Mouse (Mus musculus) adipocyte (in vitro differentiated cells): Measurements from ENCODE around the gene Wbp11.
A peak's percentile ranks its signal among the peaks of the same experiment; 100 is the strongest.
"Not testable (repeated sequence)": the region's sequence is repeated elsewhere in the genome, so short reads cannot be mapped to it uniquely, and the experiment has no call there.

Source experiments
- DNase-seq: peaks from one replicate; pipeline ENCODE4 v3.0.0-alpha.2; 2016; ENCODE audit warnings: low spot score

Gene Wbp11

GRCm38 (mm10) chr6:136803093-136803738 is 24.8 kb downstream of the Wbp11 start:
- no peak for DNase-seq

GRCm38 (mm10) chr6:136801274-136801673 is 26.8 kb downstream of the Wbp11 start:
- DNase-seq: no peak

- no peak for DNase-seq
These were observed 27.3 kb downstream of the Wbp11 start for GRCm38 (mm10) chr6:136800710-136801109.

- DNase-seq: not testable (repeated sequence)
These were observed 29.9 kb downstream of the Wbp11 start for GRCm38 (mm10) chr6:136797874-136798693.

GRCm38 (mm10) chr6:136795850-136796249 is 32.2 kb downstream of the Wbp11 start:
- no peak for DNase-seq

- DNase-seq: no peak
These were observed 32.9 kb downstream of the Wbp11 start for GRCm38 (mm10) chr6:136795110-136795509.

GRCm38 (mm10) chr6:136793831-136794525 is 34.1 kb downstream of the Wbp11 start:
- DNase-seq: no peak

- no peak for DNase-seq
These were observed 34.9 kb downstream of the Wbp11 start for GRCm38 (mm10) chr6:136792884-136793758.

- peak; percentile 60 for DNase-seq
These were observed 38.6 kb downstream of the Wbp11 start for GRCm38 (mm10) chr6:136789391-136789971.

GRCm38 (mm10) chr6:136782761-136783160 is 45.3 kb downstream of the Wbp11 start:
- no peak for DNase-seq

- no peak for DNase-seq
These were observed 45.9 kb downstream of the Wbp11 start for GRCm38 (mm10) chr6:136782146-136782545.

GRCm38 (mm10) chr6:136781377-136781986 is 46.6 kb downstream of the Wbp11 start, which contains the start of gene Gucy2c:
Gene Gucy2c, minus strand, starts transcription at chr6:136781765.
- DNase-seq: no peak

- no peak for DNase-seq
These were observed 51.6 kb downstream of the Wbp11 start for GRCm38 (mm10) chr6:136776392-136776791.

GRCm38 (mm10) chr6:136769859-136770258 is 58.2 kb downstream of the Wbp11 start:
- no peak for DNase-seq

GRCm38 (mm10) chr6:136769143-136769542 is 58.9 kb downstream of the Wbp11 start:
- no peak for DNase-seq

- DNase-seq: no peak
These were observed 64.1 kb downstream of the Wbp11 start for GRCm38 (mm10) chr6:136763912-136764311.
